Mouse (Mus musculus) liver, adult 2 months (tissue): ENCODE measurements around the gene Fshr. TPM values are rescaled to one million over a fixed set of nuclear protein-coding genes. Genes with fewer than 3 reads are reported as not detected.
"Not testable (repeated sequence)": the region's sequence is repeated elsewhere in the genome, so short reads cannot be mapped to it uniquely, and the experiment has no call there.

Experiments used
- DNase-seq: peaks from one replicate; pipeline ENCODE4 v3.0.0-alpha.2; 2011; ENCODE audit warnings: low read depth, low spot score; ENCODE audit errors: extremely low read depth
- H3K27ac ChIP-seq: fragments of 200-500 bp; replicated peaks from 2 replicates; pipeline ENCODE4 v1.5.1; 2012; ENCODE audit warnings: low read depth, mild to moderate bottlenecking, control low read depth, inconsistent platforms, low read length; ENCODE audit not compliant: insufficient read depth
- H3K27me3 ChIP-seq: fragments of 200-500 bp; 2 replicates; pipeline ENCODE4 v1.6.1; 2012; ENCODE audit warnings: mild to moderate bottlenecking, moderate library complexity, low read length, inconsistent platforms; ENCODE audit not compliant: control insufficient read depth, insufficient read depth
- H3K36me3 ChIP-seq: fragments of 200-500 bp; 2 replicates; pipeline ENCODE4 v1.6.1; 2012; ENCODE audit warnings: low read length, inconsistent platforms; ENCODE audit not compliant: control insufficient read depth, insufficient read depth
- H3K4me1 ChIP-seq: fragments of 200-500 bp; 2 replicates; pipeline ENCODE4 v1.6.1; 2011; ENCODE audit warnings: low read length; ENCODE audit not compliant: control insufficient read depth, insufficient read depth
- H3K4me3 ChIP-seq: fragments of 200-500 bp; 2 replicates; pipeline ENCODE4 v1.5.1; 2011; ENCODE audit warnings: low read depth, mild to moderate bottlenecking, control low read depth, low read length, moderate library complexity; ENCODE audit not compliant: insufficient read depth
- H3K79me2 ChIP-seq: fragments of 200-500 bp; 2 replicates; pipeline ENCODE4 v1.6.1; 2012; ENCODE audit warnings: inconsistent platforms, mild to moderate bottlenecking, low read length, moderate library complexity; ENCODE audit not compliant: control insufficient read depth, insufficient read depth
- H3K9ac ChIP-seq: fragments of 200-500 bp; 2 replicates; pipeline ENCODE4 v1.6.1; 2012; ENCODE audit warnings: low read depth, mild to moderate bottlenecking, control low read depth, inconsistent platforms, low read length
- CTCF ChIP-seq: fragments of 200-500 bp; IDR thresholded peaks from 2 replicates; pipeline ENCODE4 v1.5.1; 2011; ENCODE audit warnings: low read depth, low read length, control low read depth
- POLR2A ChIP-seq: fragments of 200-500 bp; IDR thresholded peaks from 2 replicates; pipeline ENCODE4 v1.6.1; 2011; ENCODE audit warnings: low read length, control low read depth; ENCODE audit not compliant: insufficient read depth; ENCODE audit errors: extremely low read depth
- WGBS: fragments of 180-500 bp; shearing (Covaris S2); methylation state at CpG from one replicate; pipeline ENCODE4 v1.1.7; 2018; 5-methylcytosine and 5-hydroxymethylcytosine counted together
- polyA plus RNA-seq: library from polyadenylated mRNA; depleted of rRNA; stranded (reverse); fragments of >200 nt; gene quantifications from 2 replicates; pipeline ENCODE4 v1.2.3, GENCODE M21; 2012; rRNA removed
- total RNA-seq: library from RNA; depleted of rRNA; stranded (reverse); fragments of >200 nt; gene quantifications from 2 replicates; pipeline ENCODE4 v1.2.3, GENCODE M21; 2014; rRNA removed

Fshr gene
- total RNA-seq (not detected in 2 replicates), polyA plus RNA-seq (not detected in 2 replicates)

GRCm38 (mm10) chr17:89200575-89200974 is at the start of gene Fshr:
Gene Fshr, minus strand, starts transcription at chr17:89200675.
- WGBS = 82% methylated on average over 6 of the region's 6 CpGs
- TF ChIP-seq POLR2A (no peak), CTCF (no peak)
- DNase-seq = no peak
- Histone ChIP-seq H3K9ac (no peak within 1 kb of the TSS), H3K4me3 (no peak within 1 kb of the TSS), H3K79me2 (no peaks in the 10 kb centered on the region), H3K27me3 (no peaks in the 10 kb centered on the region), H3K4me1 (no peaks in the 10 kb centered on the region), H3K36me3 (no peaks in the 10 kb centered on the region), H3K27ac (no peak within 1 kb of the TSS)

GRCm38 (mm10) chr17:89202181-89202580 is 1.7 kb upstream of the Fshr start:
- Histone ChIP-seq H3K9ac (no peak overlapping the region), H3K27me3 (no peaks in the 10 kb centered on the region), H3K27ac (no peak overlapping the region), H3K4me1 (no peaks in the 10 kb centered on the region), H3K79me2 (no peaks in the 10 kb centered on the region), H3K4me3 (no peak overlapping the region), H3K36me3 (no peaks in the 10 kb centered on the region)
- WGBS = 83% methylated on average over 6 of the region's 6 CpGs
- no peak for DNase-seq
- TF ChIP-seq POLR2A (no peak), CTCF (no peak)

- Histone ChIP-seq H3K9ac (no peak overlapping the region), H3K79me2 (no peaks in the 10 kb centered on the region), H3K36me3 (no peaks in the 10 kb centered on the region), H3K4me1 (no peaks in the 10 kb centered on the region), H3K27ac (no peak overlapping the region), H3K4me3 (no peak overlapping the region), H3K27me3 (no peaks in the 10 kb centered on the region)
- 63% methylated on average over 1 of the region's 1 CpGs for WGBS
- no peak for DNase-seq
- TF ChIP-seq CTCF (no peak), POLR2A (no peak)
Measured at GRCm38 (mm10) chr17:89173545-89173944, 26.9 kb downstream of the Fshr start.

GRCm38 (mm10) chr17:89164773-89165172 is 35.7 kb downstream of the Fshr start:
- no peaks in the 10 kb centered on the region for H3K36me3 ChIP-seq
- no peaks in the 10 kb centered on the region for H3K79me2 ChIP-seq
- H3K4me1 ChIP-seq = no peaks in the 10 kb centered on the region
- no peak for DNase-seq
- no peak overlapping the region for H3K9ac ChIP-seq
- TF ChIP-seq CTCF (no peak), POLR2A (no peak)
- no peaks in the 10 kb centered on the region for H3K27me3 ChIP-seq
- H3K4me3 ChIP-seq = no peak overlapping the region
- H3K27ac ChIP-seq = no peak overlapping the region

GRCm38 (mm10) chr17:89162475-89162874 is 38.0 kb downstream of the Fshr start:
- H3K79me2 ChIP-seq = no peaks in the 10 kb centered on the region
- H3K4me1 ChIP-seq = no peaks in the 10 kb centered on the region
- WGBS = 77% methylated on average over 3 of the region's 3 CpGs
- TF ChIP-seq POLR2A = no peak
- no peak for TF ChIP-seq CTCF
- H3K4me3 ChIP-seq = no peak overlapping the region
- no peaks in the 10 kb centered on the region for H3K36me3 ChIP-seq
- H3K27ac ChIP-seq = no peak overlapping the region
- no peaks in the 10 kb centered on the region for H3K27me3 ChIP-seq
- no peak overlapping the region for H3K9ac ChIP-seq
- DNase-seq = no peak

GRCm38 (mm10) chr17:89159343-89159742 is 41.1 kb downstream of the Fshr start:
- H3K4me3 ChIP-seq, H3K27ac ChIP-seq, H3K79me2 ChIP-seq, H3K27me3 ChIP-seq, H3K9ac ChIP-seq, H3K4me1 ChIP-seq, H3K36me3 ChIP-seq, DNase-seq: not testable (repeated sequence)
- WGBS = 70% methylated on average over 3 of the region's 3 CpGs
